Mouse (Mus musculus): ENCODE results near the gene Esyt1. TPM values are rescaled to one million over a fixed set of nuclear protein-coding genes. Genes with fewer than 3 reads are reported as not detected.

Esyt1 gene
- polyA plus RNA-seq, 1 experiment = 36.1 TPM

DNA sequence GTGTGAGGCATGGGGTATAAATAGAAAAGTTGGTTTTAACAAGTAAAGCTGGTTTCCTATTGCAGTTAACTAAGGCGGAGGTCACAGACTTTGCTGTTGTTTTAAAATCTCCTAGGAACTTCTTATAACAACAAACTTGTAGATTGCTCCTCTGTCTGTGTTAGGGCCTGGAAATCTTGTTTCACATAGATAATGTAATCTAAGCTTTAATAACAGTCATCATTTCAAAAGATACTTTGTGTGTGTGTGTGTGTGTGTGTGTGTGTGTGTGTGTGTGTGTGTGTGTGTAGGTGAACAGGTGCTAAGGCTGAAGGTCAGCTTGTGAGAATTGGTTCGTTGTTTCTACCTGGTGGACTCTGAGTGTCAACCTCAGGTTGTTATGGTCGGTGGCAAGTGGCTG is 21.7 kb downstream of the Esyt1 start:
- H3K27ac ChIP-seq (ENCODE audit: control insufficient read depth, insufficient read depth, low read depth, low read length, poor library complexity) = peak overlapping the region; percentile 85; the same call in 1 of the 2 replicates
- TF ChIP-seq CTCF (IDR thresholded peaks at IDR 0.05; ENCODE audit: control insufficient read depth, insufficient read depth, low read length) (no peak), POLR2A (IDR thresholded peaks at IDR 0.05; ENCODE audit: borderline replicate concordance, control insufficient read depth, low read depth, low read length) (no peak)
- no peak overlapping the region for H3K4me3 ChIP-seq (replicated peaks; ENCODE audit: control insufficient read depth, low read depth, low read length)
- 23% methylated on average over 3 of the region's 3 CpGs for WGBS
- peaks cover 7% of the 10 kb centered on the region for H3K4me1 ChIP-seq (ENCODE audit: control insufficient read depth, insufficient read depth, low read length)

- no peak overlapping the region for H3K4me3 ChIP-seq (replicated peaks; ENCODE audit: control insufficient read depth, low read depth, low read length)
- H3K27ac ChIP-seq (ENCODE audit: control insufficient read depth, insufficient read depth, low read depth, low read length, poor library complexity) = no peak overlapping the region
- H3K4me1 ChIP-seq (ENCODE audit: control insufficient read depth, insufficient read depth, low read length) = peaks cover 7% of the 10 kb centered on the region
- TF ChIP-seq POLR2A (IDR thresholded peaks at IDR 0.05; ENCODE audit: borderline replicate concordance, control insufficient read depth, low read depth, low read length) (no peak), CTCF (IDR thresholded peaks at IDR 0.05; ENCODE audit: control insufficient read depth, insufficient read depth, low read length) (no peak)
- 59% methylated on average over 8 of the region's 8 CpGs for WGBS
These were observed 22.1 kb downstream of the Esyt1 start for GRCm38 (mm10) chr10:128503532-128503931.

DNA sequence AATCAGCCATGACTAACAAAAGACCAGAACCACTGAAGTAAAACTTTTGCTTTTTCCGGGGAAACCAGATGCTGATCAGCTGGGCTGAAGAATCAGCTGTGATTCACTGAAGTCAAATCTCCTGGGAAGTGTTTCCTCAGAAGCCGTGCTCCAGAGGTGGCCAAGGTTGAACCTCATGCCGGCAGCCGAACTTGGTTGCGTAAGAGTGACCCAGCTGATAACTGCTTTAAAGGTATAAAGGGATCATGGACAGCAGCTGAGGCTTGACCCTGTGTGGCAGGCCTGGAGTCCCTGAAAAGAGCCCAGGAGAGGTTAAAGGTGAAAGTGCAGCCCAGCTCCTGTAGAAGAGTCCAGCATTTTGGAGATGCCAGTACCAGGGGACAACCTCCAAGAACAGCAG is 23.3 kb downstream of the Esyt1 start:
- H3K4me3 ChIP-seq (replicated peaks; ENCODE audit: control insufficient read depth, low read depth, low read length) = no peak overlapping the region
- H3K27ac ChIP-seq (ENCODE audit: control insufficient read depth, insufficient read depth, low read depth, low read length, poor library complexity) = no peak overlapping the region
- H3K4me1 ChIP-seq (ENCODE audit: control insufficient read depth, insufficient read depth, low read length) = peaks cover 7% of the 10 kb centered on the region
- no peak for TF ChIP-seq POLR2A (IDR thresholded peaks at IDR 0.05; ENCODE audit: borderline replicate concordance, control insufficient read depth, low read depth, low read length)
- TF ChIP-seq CTCF (IDR thresholded peaks at IDR 0.05; ENCODE audit: control insufficient read depth, insufficient read depth, low read length) = no peak
- WGBS = 44% methylated on average over 5 of the region's 5 CpGs

- H3K4me3 ChIP-seq (replicated peaks; ENCODE audit: control insufficient read depth, low read depth, low read length) = peak overlapping the region; percentile 76
- H3K27ac ChIP-seq (ENCODE audit: control insufficient read depth, insufficient read depth, low read depth, low read length, poor library complexity) = peak overlapping the region; percentile 81
- H3K4me1 ChIP-seq (ENCODE audit: control insufficient read depth, insufficient read depth, low read length) = peaks cover 3% of the 10 kb centered on the region; the same call in 1 of the 2 replicates
- 0% methylated on average over 21 of the region's 21 CpGs for WGBS
- TF ChIP-seq POLR2A (IDR thresholded peaks at IDR 0.05; ENCODE audit: borderline replicate concordance, control insufficient read depth, low read depth, low read length) (no peak), CTCF (IDR thresholded peaks at IDR 0.05; ENCODE audit: control insufficient read depth, insufficient read depth, low read length) (no peak)
These were observed 26.5 kb downstream of the Esyt1 start for GRCm38 (mm10) chr10:128499116-128499671.

- Histone ChIP-seq H3K27ac (ENCODE audit: control insufficient read depth, insufficient read depth, low read depth, low read length, poor library complexity) (peak within 1 kb of the TSS; percentile 81), H3K4me1 (ENCODE audit: control insufficient read depth, insufficient read depth, low read length) (peaks cover 3% of the 10 kb centered on the region; the same call in 1 of the 2 replicates), H3K4me3 (replicated peaks; ENCODE audit: control insufficient read depth, low read depth, low read length) (peak within 1 kb of the TSS; percentile 76)
- TF ChIP-seq CTCF (IDR thresholded peaks at IDR 0.05; ENCODE audit: control insufficient read depth, insufficient read depth, low read length) (0 out of 2 replicates have a peak, but pooled peaks have one; percentile 4), POLR2A (IDR thresholded peaks at IDR 0.05; ENCODE audit: borderline replicate concordance, control insufficient read depth, low read depth, low read length) (peak; percentile 20; the same call in 1 of the 2 replicates)
- under 1% methylated on average over 27 of the region's 27 CpGs for WGBS
These were observed 27.1 kb downstream of the Esyt1 start, which contains the start of gene Myl6b for GRCm38 (mm10) chr10:128498590-128498989. Gene Myl6b (minus strand): TSS chr10:128498685.

DNA sequence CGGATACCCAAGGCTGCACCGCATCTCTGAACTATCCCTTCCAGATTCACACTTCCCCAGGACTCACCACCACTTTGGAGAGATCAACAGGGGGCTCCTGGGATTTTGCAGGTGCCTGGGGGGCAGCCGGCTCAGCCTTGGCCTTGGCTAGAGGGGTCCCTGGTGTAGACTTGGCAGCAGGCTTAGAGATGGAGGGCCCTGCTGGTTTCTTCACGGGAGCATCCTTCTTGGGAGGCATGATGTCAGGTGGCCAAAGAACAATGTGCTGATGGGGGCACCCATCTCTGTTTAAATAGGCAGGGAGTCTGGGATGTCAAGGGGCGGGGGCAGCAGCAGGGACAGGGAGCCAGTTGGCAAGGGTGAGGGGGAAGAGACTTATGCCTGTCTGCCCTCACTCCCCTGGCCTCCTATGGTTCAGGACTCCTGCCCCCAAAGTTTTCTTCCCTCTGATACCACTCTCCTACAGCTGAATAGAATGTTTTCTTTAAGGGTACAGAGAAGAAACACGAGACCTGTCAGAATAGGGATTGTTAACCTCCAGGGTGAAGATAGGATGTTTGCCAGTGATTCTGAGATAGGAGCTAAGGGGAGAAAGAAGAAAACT is 28.4 kb downstream of the Esyt1 start:
- no peak overlapping the region for H3K27ac ChIP-seq (ENCODE audit: control insufficient read depth, insufficient read depth, low read depth, low read length, poor library complexity)
- peaks cover 3% of the 10 kb centered on the region; the same call in 1 of the 2 replicates for H3K4me1 ChIP-seq (ENCODE audit: control insufficient read depth, insufficient read depth, low read length)
- H3K4me3 ChIP-seq (replicated peaks; ENCODE audit: control insufficient read depth, low read depth, low read length) = no peak overlapping the region
- WGBS = 84% methylated on average over 6 of the region's 6 CpGs
- TF ChIP-seq CTCF (IDR thresholded peaks at IDR 0.05; ENCODE audit: control insufficient read depth, insufficient read depth, low read length) (no peak), POLR2A (IDR thresholded peaks at IDR 0.05; ENCODE audit: borderline replicate concordance, control insufficient read depth, low read depth, low read length) (no peak)

DNA sequence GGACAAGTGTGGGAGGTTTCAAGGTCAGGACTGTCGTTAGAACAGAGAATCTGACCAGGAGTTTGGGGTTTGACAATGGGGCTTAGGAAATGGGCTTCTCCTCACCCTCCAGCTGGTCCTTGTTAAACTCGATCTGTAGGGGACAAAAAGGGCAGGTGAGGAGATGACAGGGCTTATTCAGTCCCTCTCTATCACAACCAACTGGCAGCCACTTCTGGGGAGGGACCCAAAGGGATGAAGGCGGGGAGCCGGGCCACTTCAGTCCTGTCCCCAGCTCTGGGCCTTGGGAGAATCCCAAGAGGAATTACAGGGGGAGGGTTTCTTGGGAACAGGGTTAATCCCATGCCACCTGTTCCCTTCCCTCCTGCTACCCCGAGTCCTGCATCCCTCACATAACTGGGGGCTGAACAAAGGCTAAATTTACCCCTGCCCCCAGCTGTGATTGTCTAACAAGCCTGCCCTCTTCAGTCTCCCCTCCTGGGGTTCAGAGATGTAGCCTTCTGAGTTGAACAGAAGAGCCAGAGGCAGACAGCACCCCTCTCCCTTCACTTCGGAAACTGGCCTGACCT is 29.1 kb downstream of the Esyt1 start:
- Histone ChIP-seq H3K4me1 (ENCODE audit: control insufficient read depth, insufficient read depth, low read length) (peaks cover 3% of the 10 kb centered on the region; the same call in 1 of the 2 replicates), H3K27ac (ENCODE audit: control insufficient read depth, insufficient read depth, low read depth, low read length, poor library complexity) (no peak overlapping the region), H3K4me3 (replicated peaks; ENCODE audit: control insufficient read depth, low read depth, low read length) (no peak overlapping the region)
- 71% methylated on average over 6 of the region's 6 CpGs for WGBS
- TF ChIP-seq CTCF (IDR thresholded peaks at IDR 0.05; ENCODE audit: control insufficient read depth, insufficient read depth, low read length) (no peak), POLR2A (IDR thresholded peaks at IDR 0.05; ENCODE audit: borderline replicate concordance, control insufficient read depth, low read depth, low read length) (no peak)

DNA sequence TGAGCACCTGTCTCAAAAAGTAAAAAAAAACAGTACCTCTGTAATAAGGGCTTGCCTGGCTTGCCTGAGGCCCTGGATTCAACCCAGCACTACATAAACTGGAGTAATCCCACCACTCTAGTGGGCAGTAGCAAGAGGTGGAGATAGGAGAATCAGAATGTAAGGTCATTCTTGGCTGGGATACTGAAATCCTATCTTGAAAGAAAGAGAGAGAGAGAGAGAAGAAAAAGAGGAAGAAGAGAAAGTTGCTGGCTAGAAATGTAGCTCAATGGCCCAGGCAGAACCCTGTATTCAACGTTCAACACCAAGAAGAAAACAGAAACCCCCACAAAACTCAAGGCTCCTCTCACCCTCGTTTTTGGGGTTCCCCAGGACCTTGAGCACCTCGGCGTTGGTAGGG is 29.8 kb downstream of the Esyt1 start:
- Histone ChIP-seq H3K27ac (ENCODE audit: control insufficient read depth, insufficient read depth, low read depth, low read length, poor library complexity) (no peak overlapping the region), H3K4me3 (replicated peaks; ENCODE audit: control insufficient read depth, low read depth, low read length) (no peak overlapping the region), H3K4me1 (ENCODE audit: control insufficient read depth, insufficient read depth, low read length) (peaks cover 3% of the 10 kb centered on the region; the same call in 1 of the 2 replicates)
- TF ChIP-seq POLR2A (IDR thresholded peaks at IDR 0.05; ENCODE audit: borderline replicate concordance, control insufficient read depth, low read depth, low read length) (no peak), CTCF (IDR thresholded peaks at IDR 0.05; ENCODE audit: control insufficient read depth, insufficient read depth, low read length) (no peak)
- 28% methylated on average over 4 of the region's 4 CpGs for WGBS

All from bone marrow, adult 2 months (tissue).